ENCODE assay signal across 21 mouse cellular contexts in genomic region chr8:49159318-49159717, GRCm38 (mm10).
"Had no signal": no experiment of that assay in that cellular context is flagged by ENCODE, and none has a peak within 500 bp of the region (broad histone marks: within the 10 kb centered on the region; RNA-seq: fewer than 3 reads in every experiment).

No protein-coding gene starts in this region.

- H3K27me3 ChIP-seq: limb, embryonic 12.5 days; liver, embryonic 12.5 days; liver, embryonic 15.5 days; lung, embryonic 15.5 days; megakaryocyte, embryonic 14.5 days; midbrain, embryonic 13.5 days had no signal

- H3K27ac ChIP-seq: limb, embryonic 12.5 days; liver, embryonic 12.5 days; liver, embryonic 15.5 days; lung, embryonic 15.5 days; midbrain, embryonic 10.5 days; midbrain, embryonic 13.5 days; stomach, postnatal 0 days had no signal

- H3K36me3 ChIP-seq: limb, embryonic 12.5 days; liver, embryonic 12.5 days; liver, embryonic 15.5 days; lung, embryonic 15.5 days; midbrain, embryonic 10.5 days; midbrain, embryonic 13.5 days had no signal

- ATAC-seq: liver, embryonic 12.5 days; midbrain, embryonic 13.5 days; midbrain, embryonic 16.5 days had no signal

- H3K9ac ChIP-seq: limb, embryonic 12.5 days; liver, embryonic 12.5 days; liver, embryonic 15.5 days; lung, embryonic 15.5 days; midbrain, embryonic 13.5 days had no signal

- H3K4me1 ChIP-seq: limb, embryonic 12.5 days; liver, embryonic 12.5 days; liver, embryonic 15.5 days; lung, embryonic 15.5 days; megakaryocyte, embryonic 14.5 days; midbrain, embryonic 10.5 days; midbrain, embryonic 13.5 days had no signal

- DNase-seq: kidney, adult 18-20 months; kidney, adult 9 months; kidney, postnatal 14 days; kidney, postnatal 4 days; liver; lung, adult 18-20 months; lung, postnatal 10 days; lung, postnatal 36 days; right cerebral cortex, adult 18-20 months; right cerebral cortex, postnatal 14 days; right cerebral cortex, postnatal 4 days; thymus, postnatal 25 days had no signal

- H3K4me3 ChIP-seq: limb, embryonic 12.5 days; liver, embryonic 12.5 days; liver, embryonic 15.5 days; lung, embryonic 15.5 days; megakaryocyte, embryonic 14.5 days; midbrain, embryonic 10.5 days; midbrain, embryonic 13.5 days had no signal

- H3K9me3 ChIP-seq: limb, embryonic 12.5 days; liver, embryonic 12.5 days; liver, embryonic 15.5 days; lung, embryonic 15.5 days; midbrain, embryonic 10.5 days; midbrain, embryonic 13.5 days had no signal

- H3K4me2 ChIP-seq: limb, embryonic 12.5 days; liver, embryonic 12.5 days; liver, embryonic 15.5 days; lung, embryonic 15.5 days; midbrain, embryonic 13.5 days had no signal
